Mouse (Mus musculus) liver, adult (tissue): ENCODE measurements around the gene 2310007B03Rik.

Experiments
- GATA4 ChIP-seq: IDR thresholded peaks from 2 replicates; pipeline ENCODE4 v1.6.1; 2014; ENCODE audit warnings: mild to moderate bottlenecking, low read length; ENCODE audit not compliant: insufficient replicate concordance

The 2310007B03Rik gene

GRCm38 (mm10) chr1:93128710-93129349 is 31.9 kb downstream of the 2310007B03Rik start:
- TF ChIP-seq GATA4: no peak

- TF ChIP-seq GATA4: no peak
Observed at GRCm38 (mm10) chr1:93128209-93128608, 32.5 kb downstream of the 2310007B03Rik start.

DNA sequence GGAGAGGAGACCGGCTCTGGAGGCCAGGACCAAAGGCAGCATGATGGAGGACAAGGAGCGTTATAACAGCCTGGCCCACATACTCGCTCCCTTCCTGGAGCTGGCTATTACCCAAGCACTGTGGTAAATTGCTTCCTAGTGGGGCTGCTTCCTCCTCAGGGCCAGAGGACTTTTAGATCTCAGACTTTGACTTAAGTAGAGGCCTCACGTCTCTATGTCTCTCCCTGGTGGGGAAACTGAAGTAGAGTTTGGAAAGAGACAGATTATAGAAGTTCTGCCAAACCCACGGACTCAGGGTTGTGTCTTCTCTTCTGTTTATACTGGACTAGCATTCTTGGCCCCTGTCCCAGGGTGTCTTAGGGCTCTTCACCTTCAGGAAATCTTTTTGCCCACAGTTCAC is 35.5 kb downstream of the 2310007B03Rik start:
- no peak for TF ChIP-seq GATA4

GRCm38 (mm10) chr1:93124066-93124465 is 36.7 kb downstream of the 2310007B03Rik start:
- TF ChIP-seq GATA4: peak; percentile 81; the same call in 1 of the 2 replicates

- no peak for TF ChIP-seq GATA4
Observed at GRCm38 (mm10) chr1:93123179-93123854, 37.4 kb downstream of the 2310007B03Rik start.

DNA sequence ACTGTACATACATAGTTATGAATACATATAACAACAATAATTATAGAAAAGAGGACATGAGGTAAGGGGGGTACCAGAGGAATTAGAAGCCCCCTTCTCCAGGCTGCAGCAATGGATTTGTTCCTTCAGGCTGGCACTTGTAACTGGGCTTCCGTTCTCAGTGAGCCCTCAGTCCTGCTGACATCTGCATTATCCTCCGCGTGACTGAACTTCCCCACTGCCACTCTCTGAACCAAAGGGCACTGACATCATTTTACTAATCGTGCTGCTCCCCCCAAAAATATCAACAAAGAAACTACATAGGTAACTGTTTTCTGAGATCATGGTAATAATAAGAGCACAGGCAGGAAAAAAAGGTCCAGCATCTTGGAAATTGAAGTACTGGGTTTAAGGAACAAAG is 41.9 kb downstream of the 2310007B03Rik start:
- TF ChIP-seq GATA4: no peak

DNA sequence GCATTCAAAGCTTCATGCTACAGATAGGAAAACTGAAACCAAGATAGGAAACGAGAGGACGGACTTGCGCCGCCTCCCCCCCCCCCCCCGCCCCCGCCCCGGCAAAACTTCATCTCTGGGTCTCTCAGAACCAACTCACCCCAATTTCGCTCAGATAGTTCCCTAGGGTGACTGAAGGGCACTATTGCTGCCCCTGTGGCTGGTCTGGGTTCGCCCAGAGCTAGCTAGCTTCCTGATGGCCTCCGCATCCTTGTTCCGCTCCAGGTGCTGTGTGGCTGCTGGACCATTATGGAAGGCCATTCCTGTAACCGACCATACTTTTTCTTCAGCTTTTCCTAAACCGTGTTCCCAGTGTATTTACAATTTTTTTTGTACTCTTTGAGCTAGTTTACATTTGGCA is 45.3 kb downstream of the 2310007B03Rik start:
- no peak for TF ChIP-seq GATA4

DNA sequence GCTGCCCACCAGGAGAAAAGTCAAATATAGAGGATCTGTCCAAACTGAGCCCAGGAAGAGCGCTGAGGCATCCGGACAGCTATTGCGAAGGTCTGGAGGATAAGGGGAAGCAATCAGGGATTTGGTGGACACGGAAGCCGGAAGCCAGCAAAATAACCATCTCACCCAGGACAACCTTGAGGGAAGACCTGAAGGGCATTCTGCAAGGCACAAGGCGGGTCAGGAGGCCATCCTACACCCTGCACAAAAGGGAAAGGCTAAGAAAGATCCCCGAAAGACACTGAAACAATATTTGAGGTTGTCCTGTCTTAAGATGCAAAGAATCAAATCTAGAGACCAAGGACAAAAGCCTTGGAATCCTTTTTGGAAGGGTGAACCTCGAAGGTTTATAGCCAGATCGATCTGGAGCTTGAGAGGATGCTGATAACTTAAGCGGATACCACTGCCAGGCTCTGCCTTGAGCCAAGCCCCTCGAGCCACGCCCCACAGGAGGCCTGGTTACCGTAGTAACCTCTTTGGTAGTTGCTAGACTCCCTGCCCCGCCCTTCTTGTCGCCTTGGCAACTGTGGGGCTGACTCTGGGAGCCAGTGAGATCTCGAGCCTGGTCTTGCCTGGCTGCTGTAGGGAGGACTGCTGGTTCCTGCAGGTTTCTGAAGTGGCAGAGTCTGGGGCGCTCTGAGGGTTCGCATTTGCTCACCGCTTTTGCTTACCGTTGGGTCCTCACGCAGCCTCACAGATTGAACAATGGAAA is 45.9 kb downstream of the 2310007B03Rik start:
- TF ChIP-seq GATA4: no peak

GRCm38 (mm10) chr1:93102700-93103099 is 58.0 kb downstream of the 2310007B03Rik start:
- TF ChIP-seq GATA4: no peak

- no peak for TF ChIP-seq GATA4
Observed at GRCm38 (mm10) chr1:93101571-93102061, 59.1 kb downstream of the 2310007B03Rik start, which contains the start of gene Kif1a. TSS of gene Kif1a (minus strand) at chr1:93101951.
